Mouse (Mus musculus): Measurements from ENCODE around the gene Nkiras2. TPM values are rescaled to one million over a fixed set of nuclear protein-coding genes. Genes with fewer than 3 reads are reported as not detected.

Gene Nkiras2
- polyA plus RNA-seq, 1 experiment from 2014 or later = 65.4 TPM

DNA sequence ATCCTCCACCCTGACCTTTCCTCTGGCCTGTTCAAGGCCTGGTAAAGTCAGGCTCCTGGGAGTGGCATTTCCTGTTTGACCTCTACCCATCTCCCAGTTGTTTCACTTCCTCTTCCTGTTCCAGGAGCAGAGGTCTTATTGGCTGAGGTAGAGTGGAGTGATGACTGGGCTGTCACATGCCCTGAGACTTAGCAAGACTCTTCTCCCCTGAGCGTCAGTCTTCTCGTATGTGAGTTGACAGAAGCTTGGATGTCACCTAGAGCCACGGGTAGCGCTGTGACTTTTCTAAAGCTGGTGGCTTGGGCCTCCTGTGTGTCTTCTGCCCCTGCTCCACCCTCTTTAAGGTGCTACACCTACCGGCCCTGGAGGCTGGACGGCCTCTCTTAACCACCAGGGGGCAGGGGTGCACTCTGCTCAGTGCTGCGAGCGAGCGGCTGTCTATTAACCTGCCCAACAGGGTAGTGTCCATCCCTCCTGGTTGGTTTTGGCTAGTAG, 7.7 kb downstream of the Nkiras2 start:
- WGBS (ENCODE audit: insufficient replicate concordance) = 26% methylated on average over 9 of the region's 9 CpGs

GRCm38 (mm10) chr11:100628056-100628455, 9.0 kb downstream of the Nkiras2 start:
- WGBS (ENCODE audit: insufficient replicate concordance) = 86% methylated on average over 5 of the region's 5 CpGs
- Histone ChIP-seq H3K27me3 (ENCODE audit: control insufficient read depth, insufficient read depth, low read length) (peaks cover 3% of the 10 kb centered on the region; the same call in 1 of the 2 replicates), H3K4me3 (ENCODE audit: low read depth, low read length) (no peak overlapping the region), H3K4me1 (ENCODE audit: control insufficient read depth, insufficient read depth, low read length) (peaks cover 9% of the 10 kb centered on the region), H3K36me3 (ENCODE audit: control insufficient read depth, insufficient read depth, low read length) (peaks cover 11% of the 10 kb centered on the region; the same call in 1 of the 2 replicates), H3K9me3 (replicated peaks; ENCODE audit: control insufficient read depth, low read length) (no peaks in the 10 kb centered on the region), H3K27ac (ENCODE audit: low read depth, low read length) (no peak overlapping the region), H3K9ac (ENCODE audit: low read depth, low read length) (no peak overlapping the region), H3K4me2 (no peak overlapping the region)
- no peak for ATAC-seq (replicated peaks; ENCODE audit: insufficient number of reproducible peaks, low FRiP score, low TSS enrichment)

More for the DNA sequence above, 7.7 kb downstream of the Nkiras2 start:
- H3K27ac ChIP-seq (ENCODE audit: low read depth, low read length) = no peak overlapping the region
- H3K4me1 ChIP-seq (ENCODE audit: control insufficient read depth, insufficient read depth, low read length) = peaks cover 9% of the 10 kb centered on the region
- H3K9ac ChIP-seq (ENCODE audit: low read depth, low read length) = no peak overlapping the region
- no peak overlapping the region for H3K4me3 ChIP-seq (ENCODE audit: low read depth, low read length)
- peaks cover 11% of the 10 kb centered on the region; the same call in 1 of the 2 replicates for H3K36me3 ChIP-seq (ENCODE audit: control insufficient read depth, insufficient read depth, low read length)
- H3K4me2 ChIP-seq = no peak overlapping the region
- no peak for ATAC-seq (replicated peaks; ENCODE audit: insufficient number of reproducible peaks, low FRiP score, low TSS enrichment)
- H3K9me3 ChIP-seq (replicated peaks; ENCODE audit: control insufficient read depth, low read length) = no peaks in the 10 kb centered on the region
- peaks cover 3% of the 10 kb centered on the region; the same call in 1 of the 2 replicates for H3K27me3 ChIP-seq (ENCODE audit: control insufficient read depth, insufficient read depth, low read length)

- no peak overlapping the region for H3K9ac ChIP-seq (ENCODE audit: low read depth, low read length)
- H3K36me3 ChIP-seq (ENCODE audit: control insufficient read depth, insufficient read depth, low read length) = peaks cover 11% of the 10 kb centered on the region; the same call in 1 of the 2 replicates
- ATAC-seq (replicated peaks; ENCODE audit: insufficient number of reproducible peaks, low FRiP score, low TSS enrichment) = no peak
- H3K4me3 ChIP-seq (ENCODE audit: low read depth, low read length) = no peak overlapping the region
- no peaks in the 10 kb centered on the region for H3K9me3 ChIP-seq (replicated peaks; ENCODE audit: control insufficient read depth, low read length)
- peaks cover 5% of the 10 kb centered on the region for H3K4me1 ChIP-seq (ENCODE audit: control insufficient read depth, insufficient read depth, low read length)
- H3K27me3 ChIP-seq (ENCODE audit: control insufficient read depth, insufficient read depth, low read length) = peaks cover 3% of the 10 kb centered on the region
- WGBS (ENCODE audit: insufficient replicate concordance) = 66% methylated on average over 13 of the region's 13 CpGs
- no peak overlapping the region for H3K4me2 ChIP-seq
- H3K27ac ChIP-seq (ENCODE audit: low read depth, low read length) = no peak overlapping the region
These were observed 9.9 kb downstream of the Nkiras2 start for GRCm38 (mm10) chr11:100628862-100629352.

DNA sequence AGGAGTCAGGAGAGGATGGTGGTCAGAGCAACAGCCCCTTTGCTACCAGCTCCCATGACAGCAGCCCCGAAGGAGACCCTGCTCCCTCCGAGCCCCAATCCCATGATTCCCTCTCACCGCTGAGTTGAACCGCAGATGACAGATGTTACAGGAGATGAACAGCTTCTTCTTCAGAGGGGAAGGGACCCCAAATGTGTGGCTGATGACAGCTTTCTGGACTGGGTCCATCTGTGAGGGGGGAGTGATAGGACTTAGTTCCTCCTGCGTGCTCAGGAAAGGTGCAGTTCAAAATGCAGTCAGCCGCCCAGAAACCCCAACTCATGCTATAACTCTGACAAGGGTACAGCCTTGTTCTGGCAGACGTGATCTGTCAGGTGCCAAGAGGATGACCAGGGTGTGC, 15.5 kb downstream of the Nkiras2 start:
- Histone ChIP-seq H3K4me3 (ENCODE audit: low read depth, low read length) (no peak overlapping the region), H3K27ac (ENCODE audit: low read depth, low read length) (no peak overlapping the region), H3K9me3 (replicated peaks; ENCODE audit: control insufficient read depth, low read length) (no peaks in the 10 kb centered on the region), H3K27me3 (ENCODE audit: control insufficient read depth, insufficient read depth, low read length) (peaks cover 15% of the 10 kb centered on the region), H3K4me1 (ENCODE audit: control insufficient read depth, insufficient read depth, low read length) (no peaks in the 10 kb centered on the region), H3K9ac (ENCODE audit: low read depth, low read length) (no peak overlapping the region), H3K36me3 (ENCODE audit: control insufficient read depth, insufficient read depth, low read length) (no peaks in the 10 kb centered on the region), H3K4me2 (no peak overlapping the region)
- no peak for ATAC-seq (replicated peaks; ENCODE audit: insufficient number of reproducible peaks, low FRiP score, low TSS enrichment)
- 65% methylated on average over 7 of the region's 7 CpGs for WGBS (ENCODE audit: insufficient replicate concordance)

DNA sequence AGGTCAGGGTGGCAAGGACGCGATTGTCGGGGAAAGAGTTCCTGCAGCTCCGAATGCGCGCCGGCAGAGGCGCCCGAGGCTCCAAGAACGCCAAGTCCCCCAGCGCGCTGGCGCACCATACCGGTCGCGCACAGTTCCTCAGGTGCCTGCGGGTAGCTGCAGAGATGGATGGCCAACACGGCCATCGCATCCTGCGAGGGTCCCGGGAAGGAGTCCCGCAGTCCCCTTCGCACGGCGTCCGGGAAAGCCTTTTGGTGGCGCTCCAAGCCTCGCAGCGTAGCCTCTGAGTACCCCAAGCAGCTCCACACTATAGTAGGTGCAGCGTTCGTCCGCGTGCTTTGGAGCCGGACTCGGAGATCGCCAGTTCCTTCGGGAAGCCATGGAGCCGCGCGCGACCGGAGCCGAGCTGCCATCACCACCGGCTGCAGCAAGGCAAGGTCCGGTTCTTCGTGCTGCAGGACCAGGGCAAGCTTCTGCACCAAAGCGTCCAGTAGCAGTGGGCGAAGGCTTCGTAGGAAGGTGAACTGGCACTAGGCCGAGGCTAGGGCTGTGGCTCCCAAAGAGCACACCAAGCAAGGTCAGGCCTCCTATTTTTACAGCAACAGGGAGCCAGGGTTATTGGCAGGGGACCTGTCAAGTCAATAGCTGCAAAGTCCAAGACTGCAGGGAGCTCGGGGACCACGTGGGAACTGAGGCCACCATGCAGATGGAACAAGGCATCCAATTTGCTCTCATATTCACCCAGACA, 21.3 kb downstream of the Nkiras2 start:
- H3K4me3 ChIP-seq (ENCODE audit: low read depth, low read length) = peak overlapping the region; percentile 25
- H3K4me1 ChIP-seq (ENCODE audit: control insufficient read depth, insufficient read depth, low read length) = peaks cover 6% of the 10 kb centered on the region; the same call in 1 of the 2 replicates
- no peaks in the 10 kb centered on the region for H3K36me3 ChIP-seq (ENCODE audit: control insufficient read depth, insufficient read depth, low read length)
- H3K9me3 ChIP-seq (replicated peaks; ENCODE audit: control insufficient read depth, low read length) = no peaks in the 10 kb centered on the region
- no peak overlapping the region for H3K27ac ChIP-seq (ENCODE audit: low read depth, low read length)
- peaks cover 30% of the 10 kb centered on the region for H3K27me3 ChIP-seq (ENCODE audit: control insufficient read depth, insufficient read depth, low read length)
- peak overlapping the region; percentile 61 for H3K9ac ChIP-seq (ENCODE audit: low read depth, low read length)
- 7% methylated on average over 52 of the region's 52 CpGs for WGBS (ENCODE audit: insufficient replicate concordance)
- ATAC-seq (replicated peaks; ENCODE audit: insufficient number of reproducible peaks, low FRiP score, low TSS enrichment) = no peak
- peak overlapping the region; percentile 68 for H3K4me2 ChIP-seq

DNA sequence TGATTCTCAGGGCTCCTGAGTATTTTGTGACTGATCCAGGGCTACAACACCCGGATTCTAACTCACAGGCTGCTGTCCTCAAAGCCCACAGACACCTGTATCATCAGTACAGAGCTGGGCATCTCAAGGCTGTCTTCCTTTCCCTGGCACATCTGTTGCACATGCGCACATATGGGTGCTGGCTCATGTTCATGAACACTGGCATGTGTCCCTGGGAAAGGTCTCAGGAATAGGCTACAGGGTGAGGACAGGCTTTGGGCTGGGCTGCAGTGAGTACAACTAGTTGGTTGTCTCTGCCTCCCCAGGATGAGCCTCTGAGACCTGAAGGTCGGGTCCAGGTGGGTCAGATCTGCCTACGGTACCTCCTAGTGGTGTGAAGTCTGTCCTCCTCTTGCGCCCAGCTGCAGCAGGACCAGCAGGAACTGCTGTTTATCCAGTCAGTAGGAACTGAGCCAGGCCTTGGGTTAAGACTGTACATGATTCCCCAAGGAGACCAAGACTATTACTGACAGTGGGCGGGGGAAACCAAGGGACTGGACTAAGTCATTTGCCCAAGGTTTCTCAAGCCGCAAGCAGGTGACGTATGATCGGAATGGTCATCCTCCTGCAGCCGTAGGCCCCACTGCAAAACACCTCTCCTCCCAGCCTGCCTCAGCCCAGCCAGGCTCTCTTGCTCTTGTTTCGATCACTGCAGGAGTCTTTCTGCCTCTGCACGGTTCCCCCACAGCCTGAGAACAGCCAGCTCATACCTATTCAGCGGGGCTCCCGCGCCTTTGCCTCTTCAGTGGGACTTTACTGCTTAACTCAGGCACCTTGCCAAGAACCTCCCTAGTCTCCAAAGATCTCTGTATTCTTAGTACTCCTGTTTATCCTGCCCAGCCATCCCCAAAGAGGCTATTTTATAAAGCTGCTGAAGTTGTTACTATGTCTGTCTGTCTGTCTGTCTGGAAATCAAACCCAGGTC, 24.9 kb downstream of the Nkiras2 start:
- peaks cover 6% of the 10 kb centered on the region; the same call in 1 of the 2 replicates for H3K4me1 ChIP-seq (ENCODE audit: control insufficient read depth, insufficient read depth, low read length)
- H3K36me3 ChIP-seq (ENCODE audit: control insufficient read depth, insufficient read depth, low read length) = no peaks in the 10 kb centered on the region
- H3K9ac ChIP-seq (ENCODE audit: low read depth, low read length) = no peak overlapping the region
- H3K27me3 ChIP-seq (ENCODE audit: control insufficient read depth, insufficient read depth, low read length) = peaks cover 38% of the 10 kb centered on the region
- no peak for ATAC-seq (replicated peaks; ENCODE audit: insufficient number of reproducible peaks, low FRiP score, low TSS enrichment)
- H3K27ac ChIP-seq (ENCODE audit: low read depth, low read length) = no peak overlapping the region
- 66% methylated on average over 15 of the region's 15 CpGs for WGBS (ENCODE audit: insufficient replicate concordance)
- no peak overlapping the region for H3K4me2 ChIP-seq
- H3K9me3 ChIP-seq (replicated peaks; ENCODE audit: control insufficient read depth, low read length) = no peaks in the 10 kb centered on the region
- no peak overlapping the region for H3K4me3 ChIP-seq (ENCODE audit: low read depth, low read length)

DNA sequence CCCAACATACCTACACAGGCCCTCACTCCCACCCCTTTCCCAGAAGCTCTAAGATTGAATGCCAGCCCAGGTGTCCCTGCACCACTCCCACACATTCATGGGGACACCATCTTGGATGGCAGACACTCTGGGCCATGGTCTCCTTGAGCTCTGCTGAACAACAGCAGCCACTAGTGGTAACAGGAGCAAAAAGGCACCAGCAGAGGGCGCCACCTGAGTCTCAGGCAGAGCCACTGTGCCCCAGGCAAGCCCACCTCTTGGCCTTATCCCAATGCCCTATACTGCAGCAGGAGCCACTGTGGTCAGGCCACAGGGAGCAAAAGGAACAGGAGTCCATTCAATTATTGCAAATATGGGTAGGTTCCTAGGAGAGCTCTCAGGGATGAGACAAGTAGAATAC, 27.2 kb downstream of the Nkiras2 start:
- WGBS (ENCODE audit: insufficient replicate concordance) = 16% methylated on average over 1 of the region's 1 CpGs
- peaks cover 36% of the 10 kb centered on the region for H3K27me3 ChIP-seq (ENCODE audit: control insufficient read depth, insufficient read depth, low read length)
- no peak for ATAC-seq (replicated peaks; ENCODE audit: insufficient number of reproducible peaks, low FRiP score, low TSS enrichment)

GRCm38 (mm10) chr11:100648405-100648804, 29.4 kb downstream of the Nkiras2 start:
- Histone ChIP-seq H3K9me3 (replicated peaks; ENCODE audit: control insufficient read depth, low read length) (no peaks in the 10 kb centered on the region), H3K4me1 (ENCODE audit: control insufficient read depth, insufficient read depth, low read length) (no peaks in the 10 kb centered on the region), H3K9ac (ENCODE audit: low read depth, low read length) (no peak overlapping the region), H3K27me3 (ENCODE audit: control insufficient read depth, insufficient read depth, low read length) (peaks cover 35% of the 10 kb centered on the region), H3K4me3 (ENCODE audit: low read depth, low read length) (no peak overlapping the region), H3K4me2 (no peak overlapping the region), H3K27ac (ENCODE audit: low read depth, low read length) (no peak overlapping the region), H3K36me3 (ENCODE audit: control insufficient read depth, insufficient read depth, low read length) (no peaks in the 10 kb centered on the region)
- no peak for ATAC-seq (replicated peaks; ENCODE audit: insufficient number of reproducible peaks, low FRiP score, low TSS enrichment)
- WGBS (ENCODE audit: insufficient replicate concordance) = 81% methylated on average over 8 of the region's 8 CpGs

More for the DNA sequence above, 27.2 kb downstream of the Nkiras2 start:
- H3K4me2 ChIP-seq = no peak overlapping the region
- no peaks in the 10 kb centered on the region for H3K9me3 ChIP-seq (replicated peaks; ENCODE audit: control insufficient read depth, low read length)
- no peaks in the 10 kb centered on the region for H3K36me3 ChIP-seq (ENCODE audit: control insufficient read depth, insufficient read depth, low read length)
- no peaks in the 10 kb centered on the region for H3K4me1 ChIP-seq (ENCODE audit: control insufficient read depth, insufficient read depth, low read length)
- no peak overlapping the region for H3K4me3 ChIP-seq (ENCODE audit: low read depth, low read length)
- no peak overlapping the region for H3K9ac ChIP-seq (ENCODE audit: low read depth, low read length)
- no peak overlapping the region for H3K27ac ChIP-seq (ENCODE audit: low read depth, low read length)

Measured in heart, embryonic 11.5 days (tissue).